29 mouse cellular contexts compared by ENCODE assay signal in the genomic region with DNA sequence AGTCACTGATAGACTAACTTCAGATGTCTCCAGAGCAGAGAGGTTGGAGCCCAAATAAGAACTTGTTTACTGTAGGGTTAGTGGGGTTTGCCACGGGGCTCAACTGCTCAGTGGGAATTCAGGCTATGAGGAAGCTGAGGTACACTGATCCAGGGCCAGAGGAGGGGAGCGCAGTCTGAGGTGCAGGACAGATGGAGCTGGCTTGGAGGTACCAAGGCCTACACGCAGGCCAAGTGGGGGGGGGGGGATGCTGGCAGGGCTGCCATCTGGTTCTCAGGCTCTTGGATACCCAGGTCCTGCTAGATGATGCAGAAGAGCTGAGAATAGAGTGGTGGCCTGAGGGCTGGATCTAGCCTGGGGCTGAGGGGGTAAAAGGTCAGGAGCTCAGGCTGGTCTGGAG.
DNase-seq lines count a peak whose midpoint lies in the region; ATAC-seq and TF ChIP-seq lines count a peak whose summit lies in the region.
"Had no signal": no experiment of that assay in that cellular context is flagged by ENCODE, and none has a peak within 500 bp of the region (broad histone marks: within the 10 kb centered on the region; RNA-seq: fewer than 3 reads in every experiment).

No protein-coding gene starts in this region.

- 82% methylated on average over 3 of the region's 3 CpGs for WGBS in lung, embryonic 15.5 days
- 12% methylated on average over 3 of the region's 3 CpGs for WGBS in cerebellum, adult 2 months
- WGBS in limb, embryonic 10.5 days = 91% methylated on average over 3 of the region's 3 CpGs

- H3K9me3 ChIP-seq in lung, embryonic 15.5 days = no peaks in the 10 kb centered on the region
- H3K9me3 ChIP-seq in limb, embryonic 10.5 days (replicated peaks) = no peaks in the 10 kb centered on the region
- H3K9me3 ChIP-seq: embryonic facial prominence, embryonic 13.5 days; forebrain, embryonic 10.5 days; heart, embryonic 13.5 days; kidney, embryonic 15.5 days; limb, embryonic 15.5 days; liver, embryonic 15.5 days; midbrain, embryonic 12.5 days had no signal

- no peaks in the 10 kb centered on the region for H3K27me3 ChIP-seq in lung, embryonic 15.5 days
- H3K27me3 ChIP-seq in cerebellum, adult 2 months (ENCODE audit: control insufficient read depth, insufficient read depth, low read length) = no peaks in the 10 kb centered on the region
- H3K27me3 ChIP-seq in limb, embryonic 10.5 days (ENCODE audit: low read depth, poor library complexity, severe bottlenecking) = no peaks in the 10 kb centered on the region
- H3K27me3 ChIP-seq: CH12.LX; embryonic facial prominence, embryonic 13.5 days; heart, embryonic 13.5 days; kidney, embryonic 15.5 days; liver, embryonic 15.5 days; midbrain, embryonic 12.5 days had no signal

- no peaks in the 10 kb centered on the region for H3K4me1 ChIP-seq in lung, embryonic 15.5 days
- peaks cover 8% of the 10 kb centered on the region for H3K4me1 ChIP-seq in cerebellum, adult 2 months (ENCODE audit: control insufficient read depth, insufficient read depth, low read length)
- H3K4me1 ChIP-seq in limb, embryonic 10.5 days = no peaks in the 10 kb centered on the region
- H3K4me1 ChIP-seq: embryonic facial prominence, embryonic 13.5 days; forebrain, embryonic 10.5 days; heart, embryonic 13.5 days; kidney, embryonic 15.5 days; limb, embryonic 15.5 days; liver, embryonic 15.5 days had no signal

- H3K27ac ChIP-seq in lung, embryonic 15.5 days = no peak overlapping the region
- peak overlapping the region; percentile 55 for H3K27ac ChIP-seq in cerebellum, adult 2 months (ENCODE audit: insufficient read depth, low read length)
- H3K27ac ChIP-seq in limb, embryonic 10.5 days = no peak overlapping the region
- H3K27ac ChIP-seq: embryonic facial prominence, embryonic 13.5 days; forebrain, embryonic 10.5 days; heart, embryonic 13.5 days; kidney, embryonic 15.5 days; left cerebral cortex, adult 2 months; limb, embryonic 15.5 days; liver, embryonic 15.5 days; midbrain, embryonic 12.5 days had no signal

- H3K4me3 ChIP-seq in lung, embryonic 15.5 days = no peak overlapping the region
- H3K4me3 ChIP-seq in cerebellum, adult 2 months (replicated peaks; ENCODE audit: insufficient read depth, low read depth, low read length) = no peak overlapping the region
- H3K4me3 ChIP-seq in limb, embryonic 10.5 days = no peak overlapping the region
- H3K4me3 ChIP-seq: embryonic facial prominence, embryonic 13.5 days; forebrain, embryonic 10.5 days; heart, embryonic 13.5 days; kidney, embryonic 15.5 days; left cerebral cortex, adult 2 months; limb, embryonic 15.5 days; liver, embryonic 15.5 days; midbrain, embryonic 12.5 days had no signal

- TF ChIP-seq CTCF in cerebellum, adult 2 months (IDR thresholded peaks at IDR 0.05; ENCODE audit: borderline replicate concordance, insufficient read depth, low read depth, low read length) = no peak

- no peaks in the 10 kb centered on the region for H3K36me3 ChIP-seq in lung, embryonic 15.5 days
- H3K36me3 ChIP-seq in limb, embryonic 10.5 days = no peaks in the 10 kb centered on the region
- H3K36me3 ChIP-seq: embryonic facial prominence, embryonic 13.5 days; forebrain, embryonic 10.5 days; heart, embryonic 13.5 days; kidney, embryonic 15.5 days; limb, embryonic 15.5 days; liver, embryonic 15.5 days; midbrain, embryonic 12.5 days had no signal

- DNase-seq in cerebellum, postnatal 4 days (ENCODE audit: low spot score in 2 of 2) = no peak
- no peak for DNase-seq in lung, postnatal 14 days
- DNase-seq in cerebellum, adult 2 months = peak; percentile 66 to 83
- peak; percentile 39 to 62 for DNase-seq in cerebellum, postnatal 14 days
- DNase-seq in adrenal gland, adult 2 months = no peak
- DNase-seq in limb, embryonic 10.5 days (ENCODE audit: low spot score) = no peak
- DNase-seq: adrenal gland, adult 8-10 months; forebrain, postnatal 0 days; gastrocnemius, postnatal 10 days; heart, postnatal 10 days; kidney, adult 18-20 months; kidney, postnatal 25 days; lung, embryonic 14.5 days; lung, postnatal 36 days; retina, postnatal 1 day; right cerebral cortex, postnatal 14 days had no signal

- TF ChIP-seq POLR2A in cerebellum, adult 2 months (IDR thresholded peaks at IDR 0.05; ENCODE audit: borderline replicate concordance, insufficient read depth, low read length) = no peak

- H3K4me2 ChIP-seq in lung, embryonic 15.5 days = no peak overlapping the region
- H3K4me2 ChIP-seq: embryonic facial prominence, embryonic 13.5 days; heart, embryonic 13.5 days; kidney, embryonic 15.5 days; limb, embryonic 15.5 days; liver, embryonic 15.5 days; lung, embryonic 14.5 days; midbrain, embryonic 12.5 days had no signal

- no peak overlapping the region for H3K9ac ChIP-seq in lung, embryonic 15.5 days
- H3K9ac ChIP-seq: embryonic facial prominence, embryonic 13.5 days; forebrain, postnatal 0 days; heart, embryonic 13.5 days; kidney, embryonic 15.5 days; limb, embryonic 15.5 days; liver, embryonic 15.5 days; lung, embryonic 14.5 days; midbrain, embryonic 12.5 days had no signal

- ATAC-seq in cerebellum, adult (ENCODE audit: insufficient number of reproducible peaks, low FRiP score, low TSS enrichment) = peak; percentile 87
- ATAC-seq in lung, embryonic 15.5 days (ENCODE audit: borderline replicate concordance, extremely low read depth, low FRiP score, low TSS enrichment) = 0 out of 2 replicates have a peak, but pooled peaks have one; percentile 42
- ATAC-seq: activated CD4-positive, CD25-positive, alpha-beta regulatory T cell, adult 4 months; forebrain, postnatal 0 days; hindbrain, embryonic 16.5 days had no signal

Comparison
In these comparisons a context has a peak if more than half of its experiments do, and no peak if none do; other contexts are left out.
1. DNase-seq: peak in cerebellum, adult 2 months (2 of 2) and cerebellum, postnatal 14 days (2 of 2); none in cerebellum, postnatal 4 days (0 of 2), lung, postnatal 14 days (single experiment), adrenal gland, adult 2 months (single experiment) and limb, embryonic 10.5 days (single experiment).